Mouse (Mus musculus): ENCODE results near the gene Gm28230. TPM values are rescaled to one million over a fixed set of nuclear protein-coding genes. Genes with fewer than 3 reads are reported as not detected.

The Gm28230 gene
- total RNA-seq, 2 experiments from 2014 or later, result 0.12 TPM; not detected in 1

GRCm38 (mm10) chr2:74752431-74753174, 26.1 kb downstream of the Gm28230 start:
- intact Hi-C loops (cut with DNase I), result no loop called here
- no peak for DNase-seq

GRCm38 (mm10) chr2:74753175-74753523, 26.6 kb downstream of the Gm28230 start:
- intact Hi-C loops (cut with DNase I), result no loop called here

GRCm38 (mm10) chr2:74753711-74754110, 27.2 kb downstream of the Gm28230 start:
- intact Hi-C loops (cut with DNase I), result no loop called here
- no peak for DNase-seq

More at GRCm38 (mm10) chr2:74753175-74753523, 26.6 kb downstream of the Gm28230 start:
- DNase-seq, result no peak

GRCm38 (mm10) chr2:74760146-74760545, 33.6 kb downstream of the Gm28230 start:
- no peak for DNase-seq
- intact Hi-C loops (cut with DNase I), result no loop called here

- no peak for DNase-seq
- intact Hi-C loops (cut with DNase I), result no loop called here
Observed at GRCm38 (mm10) chr2:74761941-74762340, 35.4 kb downstream of the Gm28230 start.

GRCm38 (mm10) chr2:74762522-74763244, 36.2 kb downstream of the Gm28230 start, which contains the start of gene Hoxd1:
Hoxd1 (plus strand) TSS chr2:74762980.
- intact Hi-C loops (cut with DNase I), result no loop called here

GRCm38 (mm10) chr2:74763245-74763735, 36.8 kb downstream of the Gm28230 start:
- no peak for DNase-seq
- intact Hi-C loops (cut with DNase I), result no loop called here

More at GRCm38 (mm10) chr2:74762522-74763244, 36.2 kb downstream of the Gm28230 start, which contains the start of gene Hoxd1:
- no peak for DNase-seq

GRCm38 (mm10) chr2:74763976-74764375, 37.4 kb downstream of the Gm28230 start:
- intact Hi-C loops (cut with DNase I), result no loop called here
- DNase-seq, result no peak

- intact Hi-C loops (cut with DNase I), result no loop called here
- DNase-seq, result no peak
Observed at GRCm38 (mm10) chr2:74774359-74774758, 47.8 kb downstream of the Gm28230 start.

- intact Hi-C loops (cut with DNase I), result no loop called here
- DNase-seq, result no peak
Observed at GRCm38 (mm10) chr2:74777536-74778275, 51.2 kb downstream of the Gm28230 start.

- intact Hi-C loops (cut with DNase I), result loop anchor here (1.0 kb wide), 1 partner anchor 30 kb away; no protein-coding TSS in a partner anchor
Observed at GRCm38 (mm10) chr2:74781386-74781785, 54.9 kb downstream of the Gm28230 start.

GRCm38 (mm10) chr2:74795531-74795930, 69.0 kb downstream of the Gm28230 start:
- DNase-seq, result peak in 1 of 2 experiments; percentile 5
- intact Hi-C loops (cut with DNase I), result no loop called here

More at GRCm38 (mm10) chr2:74781386-74781785, 54.9 kb downstream of the Gm28230 start:
- DNase-seq, result no peak

Small RNAs within 50 kb of the gene (microRNA-seq; reads per million reads assigned to microRNA genes)
- gene Gm44463 (0 reads per million in 2 experiments), gene Mir10b (17,226 to 26,347 reads per million in 2 experiments)

Other genes starting within 250 kb of the Gm28230 start
- 10 to 100 TPM; 47.6 to 50.4 TPM for gene Lnpk, start 147.3 kb upstream of the Gm28230 start, total RNA-seq (2021)
- not detected for gene Evx2, start 67.2 kb upstream of the Gm28230 start, total RNA-seq (2021)
- gene Hoxd13, start 58.4 kb upstream of the Gm28230 start, total RNA-seq (2021), result not detected
- gene Hoxd12, start 51.7 kb upstream of the Gm28230 start, total RNA-seq (2021), result not detected
- not detected for gene Hoxd11, start 47.2 kb upstream of the Gm28230 start, total RNA-seq (2021)
- gene Hoxd10, start 34.8 kb upstream of the Gm28230 start, total RNA-seq (2021), result 1 to 10 TPM; 3.8 to 4.6 TPM
- gene Hoxd9, start 29.0 kb upstream of the Gm28230 start, total RNA-seq (2021), result 10 to 100 TPM; 16.7 to 16.8 TPM
- 10 to 100 TPM; 38.1 to 38.5 TPM for gene Hoxd8, start 22.1 kb upstream of the Gm28230 start, total RNA-seq (2021)
- gene Hoxd3, start 14.8 kb upstream of the Gm28230 start, total RNA-seq (2021), result under 1 TPM in 1 of 2 experiments, not detected in 1; 0.32 TPM
- 1 to 10 TPM; 1.1 to 1.5 TPM for gene Hoxd4, start 14.8 kb upstream of the Gm28230 start, total RNA-seq (2021)
- gene Hoxd1, start 36.3 kb downstream of the Gm28230 start, total RNA-seq (2021), result not detected
- gene Mtx2, start 99.1 kb downstream of the Gm28230 start, total RNA-seq (2021), result 10 to 100 TPM; 26.1 to 32.9 TPM

Measured in gastrocnemius, postnatal 36 days (tissue).